Mouse (Mus musculus) spleen, adult 2 months (tissue): Measurements from ENCODE around the gene Lig4. TPM values are rescaled to one million over a fixed set of nuclear protein-coding genes. Genes with fewer than 3 reads are reported as not detected.

Experiments
- DNase-seq, 2 experiments: peaks; one replicate each; pipeline versions ENCODE4 v3.0.0 to v3.0.0-alpha.2; 2012 to 2021; ENCODE audit warnings: low spot score in 2 of 2, low read depth in 1 of 2
- H3K27ac ChIP-seq: fragments of 200-500 bp; 2 replicates; pipeline ENCODE4 v1.5.1; 2012; ENCODE audit warnings: low read length, inconsistent platforms; ENCODE audit not compliant: insufficient read depth
- H3K27me3 ChIP-seq: fragments of 200-500 bp; 2 replicates; pipeline ENCODE4 v1.6.1; 2012; ENCODE audit warnings: mild to moderate bottlenecking, moderate library complexity, low read length, inconsistent platforms; ENCODE audit not compliant: control insufficient read depth, insufficient read depth
- H3K36me3 ChIP-seq: fragments of 200-500 bp; 2 replicates; pipeline ENCODE4 v1.6.1; 2012; ENCODE audit warnings: mild to moderate bottlenecking, low read length, inconsistent platforms; ENCODE audit not compliant: control insufficient read depth, insufficient read depth
- H3K4me1 ChIP-seq: fragments of 200-500 bp; 2 replicates; pipeline ENCODE4 v1.6.1; 2011; ENCODE audit warnings: inconsistent platforms; ENCODE audit not compliant: control insufficient read depth, insufficient read depth, insufficient read length
- H3K4me3 ChIP-seq: fragments of 200-500 bp; 2 replicates; pipeline ENCODE4 v1.5.1; 2011; ENCODE audit warnings: mild to moderate bottlenecking, inconsistent platforms; ENCODE audit not compliant: insufficient read depth, insufficient read length; ENCODE audit errors: extremely low read depth
- CTCF ChIP-seq: fragments of 200-500 bp; IDR thresholded peaks from 2 replicates; pipeline ENCODE4 v1.5.1; 2011; ENCODE audit warnings: mild to moderate bottlenecking, inconsistent platforms; ENCODE audit not compliant: insufficient read depth, insufficient read length, insufficient replicate concordance; ENCODE audit errors: extremely low read depth
- POLR2A ChIP-seq: fragments of 200-500 bp; IDR thresholded peaks from 2 replicates; pipeline ENCODE4 v1.6.1; 2011; ENCODE audit warnings: low read depth, low read length, inconsistent platforms
- WGBS: fragments of 180-500 bp; shearing (Covaris S2); methylation state at CpG from one replicate; pipeline ENCODE4 v1.1.7; 2018; 5-methylcytosine and 5-hydroxymethylcytosine counted together
- polyA plus RNA-seq: library from polyadenylated mRNA; depleted of rRNA; stranded (reverse); fragments of >200 nt; gene quantifications from 2 replicates; pipeline ENCODE4 v1.2.3, GENCODE M21; 2012

Gene Lig4
- polyA plus RNA-seq, 1 experiment: 1.1 TPM

GRCm38 (mm10) chr8:10004115-10004514 is 26.6 kb upstream of the Lig4 start:
- 81% methylated on average over 7 of the region's 7 CpGs for WGBS
- Histone ChIP-seq H3K27me3 (no peaks in the 10 kb centered on the region), H3K36me3 (no peaks in the 10 kb centered on the region), H3K4me3 (no peak overlapping the region), H3K4me1 (no peaks in the 10 kb centered on the region), H3K27ac (no peak overlapping the region)
- TF ChIP-seq CTCF: no peak
- no peak for TF ChIP-seq POLR2A
- no peak for DNase-seq

- no peak for TF ChIP-seq POLR2A
- no peak for TF ChIP-seq CTCF
- no peaks in the 10 kb centered on the region for H3K27me3 ChIP-seq
- no peak for DNase-seq
- H3K36me3 ChIP-seq: no peaks in the 10 kb centered on the region
- peaks cover 6% of the 10 kb centered on the region; the same call in 1 of the 2 replicates for H3K4me1 ChIP-seq
- H3K4me3 ChIP-seq: no peak overlapping the region
- no peak overlapping the region for H3K27ac ChIP-seq
Observed at GRCm38 (mm10) chr8:9980188-9980587, 2.7 kb upstream of the Lig4 start.

- DNase-seq: no peak
- Histone ChIP-seq H3K27me3 (no peaks in the 10 kb centered on the region), H3K4me1 (peaks cover 6% of the 10 kb centered on the region; the same call in 1 of the 2 replicates), H3K4me3 (no peak overlapping the region), H3K27ac (no peak overlapping the region), H3K36me3 (no peaks in the 10 kb centered on the region)
- no peak for TF ChIP-seq CTCF
- no peak for TF ChIP-seq POLR2A
- 67% methylated on average over 1 of the region's 1 CpGs for WGBS
Observed at GRCm38 (mm10) chr8:9979746-9980145, 2.3 kb upstream of the Lig4 start.

- H3K4me1 ChIP-seq: peaks cover 6% of the 10 kb centered on the region; the same call in 1 of the 2 replicates
- H3K27me3 ChIP-seq: no peaks in the 10 kb centered on the region
- WGBS: 52% methylated on average over 18 of the region's 18 CpGs
- TF ChIP-seq POLR2A: no peak
- no peak for TF ChIP-seq CTCF
- DNase-seq: no peak
- no peaks in the 10 kb centered on the region for H3K36me3 ChIP-seq
- no peak overlapping the region for H3K27ac ChIP-seq
- H3K4me3 ChIP-seq: peak overlapping the region; percentile 83
Observed at GRCm38 (mm10) chr8:9978475-9979230, 1.2 kb upstream of the Lig4 start.

GRCm38 (mm10) chr8:9977016-9977415 is 470 bp downstream of the Lig4 start:
- TF ChIP-seq CTCF: no peak
- TF ChIP-seq POLR2A: no peak
- peak overlapping the region; percentile 83; the same call in 1 of the 2 replicates for H3K4me3 ChIP-seq
- peaks cover 10% of the 10 kb centered on the region for H3K36me3 ChIP-seq
- H3K4me1 ChIP-seq: peaks cover 6% of the 10 kb centered on the region; the same call in 1 of the 2 replicates
- no peak overlapping the region for H3K27ac ChIP-seq
- DNase-seq: no peak
- WGBS: 42% methylated on average over 15 of the region's 15 CpGs
- no peaks in the 10 kb centered on the region for H3K27me3 ChIP-seq

- peak; percentile 82 for TF ChIP-seq CTCF
- peak; percentile 16; the same call in 1 of the 2 replicates for TF ChIP-seq POLR2A
- WGBS: under 1% methylated on average over 47 of the region's 47 CpGs
- Histone ChIP-seq H3K4me3 (peak overlapping the region; percentile 82), H3K4me1 (peaks cover 6% of the 10 kb centered on the region; the same call in 1 of the 2 replicates), H3K36me3 (peaks cover 13% of the 10 kb centered on the region), H3K27ac (peak overlapping the region; percentile 59), H3K27me3 (no peaks in the 10 kb centered on the region)
- peak; percentile 96 to 98 for DNase-seq
Observed at GRCm38 (mm10) chr8:9975898-9976611, 1.4 kb downstream of the Lig4 start.
